Mouse (Mus musculus) heart, embryonic 11.5 days (tissue): ENCODE measurements around the gene Gh. TPM values are rescaled to one million over a fixed set of nuclear protein-coding genes. Genes with fewer than 3 reads are reported as not detected.

Source experiments
- ATAC-seq: fragments of 200-750 bp; cut with Nextera tagmentation; replicated peaks from 2 replicates; pipeline ENCODE4 v1.8.0; 2017; ENCODE audit warnings: moderate library complexity; ENCODE audit not compliant: insufficient number of reproducible peaks, low FRiP score, low TSS enrichment
- H3K27ac ChIP-seq: fragments of 300-500 bp; sonication (generic); 2 replicates; pipeline ENCODE4 v1.5.1; 2014; ENCODE audit warnings: mild to moderate bottlenecking, low read depth, low read length
- H3K27me3 ChIP-seq: fragments of 300-500 bp; sonication (generic); 2 replicates; pipeline ENCODE4 v1.6.1; 2014; ENCODE audit warnings: mild to moderate bottlenecking, low read length, mixed read lengths; ENCODE audit not compliant: control insufficient read depth, insufficient read depth
- H3K36me3 ChIP-seq: fragments of 300-500 bp; sonication (generic); 2 replicates; pipeline ENCODE4 v1.6.1; 2014; ENCODE audit warnings: mild to moderate bottlenecking, low read length, moderate library complexity, mixed read lengths; ENCODE audit not compliant: control insufficient read depth, insufficient read depth
- H3K4me1 ChIP-seq: fragments of 300-500 bp; sonication (generic); 2 replicates; pipeline ENCODE4 v1.6.1; 2014; ENCODE audit warnings: low read length; ENCODE audit not compliant: control insufficient read depth, insufficient read depth
- H3K4me2 ChIP-seq: fragments of 300-500 bp; sonication (generic); 2 replicates; pipeline ENCODE4 v1.6.1; 2014; ENCODE audit warnings: mild to moderate bottlenecking, moderate library complexity
- H3K4me3 ChIP-seq: fragments of 300-500 bp; sonication (generic); 2 replicates; pipeline ENCODE4 v1.5.1; 2014; ENCODE audit warnings: low read depth, low read length
- H3K9ac ChIP-seq: fragments of 300-500 bp; sonication (generic); 2 replicates; pipeline ENCODE4 v1.6.1; 2014; ENCODE audit warnings: mild to moderate bottlenecking, low read depth, low read length, moderate library complexity
- H3K9me3 ChIP-seq: fragments of 300-500 bp; sonication (generic); replicated peaks from 2 replicates; pipeline ENCODE4 v1.6.1; 2016; ENCODE audit warnings: low read length; ENCODE audit not compliant: control insufficient read depth
- WGBS: fragments of 180-500 bp; shearing (Covaris S2); extraction: QIAGEN DNeasy Blood & Tissue Kit; methylation state at CpG from one replicate; pipeline ENCODE4 v1.1.7; 2014; ENCODE audit not compliant: insufficient replicate concordance; 5-methylcytosine and 5-hydroxymethylcytosine counted together
- polyA plus RNA-seq: library from polyadenylated mRNA; unstranded; fragments of >200 nt; fragmentation: Nextera tagmentation; extraction: Ambion mirVana; gene quantifications from 2 replicates; pipeline ENCODE4 v1.2.1, GENCODE M21; 2014

Gh gene
- polyA plus RNA-seq, 1 experiment from 2014 or later, result not detected

DNA sequence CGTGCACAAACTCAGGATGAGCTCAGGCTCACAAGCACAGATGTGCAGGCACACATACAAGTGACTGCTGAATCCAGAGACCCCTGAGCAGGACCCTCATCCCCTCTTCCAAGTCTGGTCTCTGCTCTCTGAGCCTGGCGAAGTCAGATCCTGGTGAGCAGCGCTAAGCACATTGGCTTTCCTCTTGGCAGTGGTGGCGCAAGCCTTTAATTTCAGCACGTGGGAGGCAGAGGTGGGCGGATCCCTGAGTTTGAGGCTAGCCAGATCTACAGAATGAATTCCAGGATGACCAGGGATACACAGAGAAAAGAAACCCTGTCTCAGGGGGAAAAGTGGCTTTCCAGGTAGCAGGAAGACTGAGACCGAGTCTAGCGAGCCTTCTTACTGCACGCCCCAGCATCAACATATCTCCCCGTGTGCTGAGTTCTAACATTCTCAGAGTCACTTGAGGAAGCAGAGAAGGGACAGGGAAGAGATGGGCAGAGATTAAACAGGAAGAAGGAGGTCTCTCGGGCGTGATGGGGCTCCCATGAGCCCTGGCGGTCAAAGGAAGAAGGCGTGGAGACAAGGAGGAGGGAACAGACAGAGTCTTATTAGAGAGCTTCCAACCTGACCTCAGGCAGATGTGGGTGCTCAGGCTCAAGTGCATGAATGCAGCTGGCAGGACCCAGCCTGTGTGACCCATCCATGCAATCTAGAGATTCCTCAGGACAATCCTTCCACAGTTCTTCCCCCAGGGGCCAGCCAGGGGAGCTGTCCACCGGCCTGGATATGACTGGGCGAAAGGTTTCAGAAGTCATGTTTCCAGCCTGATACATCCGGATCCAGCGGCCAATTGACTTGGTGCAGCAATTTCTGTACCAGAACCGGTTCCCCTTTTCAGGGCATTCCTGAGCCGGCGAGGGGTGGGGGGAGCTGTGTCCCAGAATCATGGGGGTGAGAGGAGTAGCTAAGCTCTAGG is 17.0 kb upstream of the Gh start:
- WGBS, result 59% methylated on average over 21 of the region's 21 CpGs
- no peaks in the 10 kb centered on the region for H3K4me1 ChIP-seq

DNA sequence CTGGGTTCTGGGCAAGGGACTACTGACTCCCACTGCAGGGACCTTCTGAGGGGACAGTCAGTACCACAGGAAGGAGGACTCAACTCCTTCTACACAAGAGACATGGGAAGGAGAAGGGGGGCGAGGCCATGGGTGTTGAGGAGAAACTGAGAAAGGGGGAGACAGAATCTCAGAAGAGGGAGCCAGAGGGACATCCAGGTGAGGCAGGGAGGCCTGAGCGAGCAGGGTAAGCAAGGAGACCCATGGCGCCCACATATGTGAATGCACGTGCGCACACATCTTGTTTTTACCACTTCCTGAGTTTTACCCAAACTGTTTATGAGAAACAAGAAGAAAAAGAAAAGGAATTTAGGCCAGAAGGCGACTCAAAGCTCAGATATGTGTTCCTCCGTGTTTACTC is 16.1 kb upstream of the Gh start:
- Histone ChIP-seq H3K9ac (no peak overlapping the region), H3K27me3 (no peaks in the 10 kb centered on the region; the same call in 1 of the 2 replicates), H3K36me3 (no peaks in the 10 kb centered on the region), H3K4me2 (no peak overlapping the region), H3K4me1 (no peaks in the 10 kb centered on the region), H3K27ac (no peak overlapping the region), H3K9me3 (no peaks in the 10 kb centered on the region), H3K4me3 (no peak overlapping the region)
- WGBS, result 72% methylated on average over 7 of the region's 7 CpGs
- ATAC-seq, result no peak

More for the DNA sequence above, 17.0 kb upstream of the Gh start:
- no peak for ATAC-seq
- Histone ChIP-seq H3K27ac (no peak overlapping the region), H3K27me3 (no peaks in the 10 kb centered on the region; the same call in 1 of the 2 replicates), H3K36me3 (no peaks in the 10 kb centered on the region), H3K4me3 (no peak overlapping the region), H3K9ac (no peak overlapping the region), H3K4me2 (no peak overlapping the region), H3K9me3 (no peaks in the 10 kb centered on the region)

GRCm38 (mm10) chr11:106316416-106316815 is 14.8 kb upstream of the Gh start:
- no peaks in the 10 kb centered on the region for H3K9me3 ChIP-seq
- ATAC-seq, result no peak
- H3K27ac ChIP-seq, result no peak overlapping the region
- H3K4me2 ChIP-seq, result no peak overlapping the region
- no peaks in the 10 kb centered on the region for H3K36me3 ChIP-seq
- H3K4me1 ChIP-seq, result no peaks in the 10 kb centered on the region
- H3K27me3 ChIP-seq, result no peaks in the 10 kb centered on the region; the same call in 1 of the 2 replicates
- H3K4me3 ChIP-seq, result no peak overlapping the region
- no peak overlapping the region for H3K9ac ChIP-seq
- 71% methylated on average over 1 of the region's 1 CpGs for WGBS

GRCm38 (mm10) chr11:106314333-106314812 is 12.7 kb upstream of the Gh start, which contains the start of gene Cd79b:
Cd79b (minus strand) TSS chr11:106314762.
- no peaks in the 10 kb centered on the region for H3K27me3 ChIP-seq
- no peak within 1 kb of the TSS for H3K27ac ChIP-seq
- H3K4me3 ChIP-seq, result no peak within 1 kb of the TSS
- H3K9me3 ChIP-seq, result no peaks in the 10 kb centered on the region
- no peak within 1 kb of the TSS for H3K9ac ChIP-seq
- no peak within 1 kb of the TSS for H3K4me2 ChIP-seq
- ATAC-seq, result no peak
- 68% methylated on average over 9 of the region's 9 CpGs for WGBS
- no peaks in the 10 kb centered on the region for H3K36me3 ChIP-seq
- H3K4me1 ChIP-seq, result no peaks in the 10 kb centered on the region

GRCm38 (mm10) chr11:106313533-106313932 is 11.9 kb upstream of the Gh start:
- H3K4me3 ChIP-seq, result no peak overlapping the region
- H3K27me3 ChIP-seq, result no peaks in the 10 kb centered on the region
- WGBS, result 58% methylated on average over 5 of the region's 5 CpGs
- H3K4me2 ChIP-seq, result no peak overlapping the region
- H3K27ac ChIP-seq, result no peak overlapping the region
- H3K9me3 ChIP-seq, result no peaks in the 10 kb centered on the region
- no peaks in the 10 kb centered on the region for H3K4me1 ChIP-seq
- no peaks in the 10 kb centered on the region for H3K36me3 ChIP-seq
- no peak for ATAC-seq
- no peak overlapping the region for H3K9ac ChIP-seq

GRCm38 (mm10) chr11:106310123-106310522 is 8.5 kb upstream of the Gh start:
- no peak overlapping the region for H3K9ac ChIP-seq
- no peak for ATAC-seq
- no peak overlapping the region for H3K27ac ChIP-seq
- H3K4me1 ChIP-seq, result no peaks in the 10 kb centered on the region
- no peaks in the 10 kb centered on the region for H3K27me3 ChIP-seq
- 66% methylated on average over 5 of the region's 5 CpGs for WGBS
- no peak overlapping the region for H3K4me3 ChIP-seq
- H3K9me3 ChIP-seq, result no peaks in the 10 kb centered on the region
- H3K36me3 ChIP-seq, result no peaks in the 10 kb centered on the region
- no peak overlapping the region for H3K4me2 ChIP-seq

DNA sequence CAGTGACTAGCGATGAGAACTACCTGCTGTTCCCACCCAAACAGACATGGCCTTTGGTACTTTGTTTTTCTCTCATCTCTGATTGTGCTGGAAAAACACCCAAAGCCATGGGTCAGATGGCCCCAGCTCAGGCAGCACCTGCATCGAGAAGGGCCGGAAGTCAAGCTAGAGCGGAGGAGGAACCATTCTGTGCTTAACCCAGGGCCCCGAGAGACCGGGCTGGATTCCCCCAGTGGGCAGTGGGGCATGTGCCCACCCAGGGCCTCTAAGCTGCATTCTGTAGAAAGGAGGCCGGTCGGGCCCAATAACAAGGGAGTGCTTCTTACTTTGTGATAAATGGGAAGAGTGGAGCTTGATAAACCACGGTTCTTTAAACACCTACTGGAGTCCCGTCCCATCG is 6.5 kb upstream of the Gh start:
- Histone ChIP-seq H3K9ac (no peak overlapping the region), H3K4me2 (no peak overlapping the region), H3K9me3 (no peaks in the 10 kb centered on the region), H3K4me1 (no peaks in the 10 kb centered on the region), H3K27ac (no peak overlapping the region), H3K4me3 (no peak overlapping the region), H3K27me3 (no peaks in the 10 kb centered on the region), H3K36me3 (no peaks in the 10 kb centered on the region)
- no peak for ATAC-seq
- WGBS, result 78% methylated on average over 11 of the region's 11 CpGs

DNA sequence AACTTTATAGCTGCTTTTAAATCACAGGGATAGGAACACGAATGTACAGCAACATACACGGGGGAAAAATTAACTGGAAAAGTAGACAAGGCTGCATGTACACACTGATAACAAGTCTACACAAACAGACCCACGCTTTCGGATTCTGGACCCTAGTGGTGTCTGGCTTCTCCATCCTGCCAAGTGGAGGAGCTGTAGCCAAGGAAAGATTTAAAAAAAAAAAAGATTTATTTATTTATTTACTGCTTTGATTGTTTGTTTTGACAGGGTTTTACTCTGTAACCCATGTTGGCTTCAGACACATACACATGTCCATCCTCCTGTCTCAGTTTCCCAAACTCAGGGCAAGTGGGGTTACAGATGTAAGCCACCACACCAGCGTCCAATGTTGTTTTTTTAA is 5.8 kb upstream of the Gh start:
- H3K27me3 ChIP-seq, result no peaks in the 10 kb centered on the region
- no peak overlapping the region for H3K4me2 ChIP-seq
- no peaks in the 10 kb centered on the region for H3K9me3 ChIP-seq
- no peak for ATAC-seq
- no peak overlapping the region for H3K4me3 ChIP-seq
- no peak overlapping the region for H3K27ac ChIP-seq
- WGBS, result 63% methylated on average over 5 of the region's 5 CpGs
- H3K36me3 ChIP-seq, result no peaks in the 10 kb centered on the region
- no peaks in the 10 kb centered on the region for H3K4me1 ChIP-seq
- no peak overlapping the region for H3K9ac ChIP-seq
